Mouse (Mus musculus) CH12.LX (cell line): Measurements from ENCODE around the gene Ift81.

Experiments
- CTCF ChIP-seq, 2 experiments: IDR thresholded peaks in 1 of 2; conservative IDR thresholded peaks in 1 of 2; 2 replicates each; pipeline ENCODE4 v1.5.1; 2011 to 2012; ENCODE audit warnings: low read depth in 2 of 2, low read length in 2 of 2, improper control_type of control experiment in 1 of 2, inconsistent platforms in 1 of 2, mild to moderate bottlenecking in 1 of 2, moderate library complexity in 1 of 2
- ELF1 ChIP-seq: IDR thresholded peaks from 2 replicates; pipeline ENCODE4 v1.6.1; 2014; ENCODE audit warnings: low read depth, mild to moderate bottlenecking, inconsistent platforms, low read length, improper control_type of control experiment
- EP300 ChIP-seq: IDR thresholded peaks from 2 replicates; pipeline ENCODE4 v1.6.1; 2011; ENCODE audit warnings: low read length, improper control_type of control experiment
- GABPA ChIP-seq: IDR thresholded peaks from 2 replicates; pipeline ENCODE4 v1.6.1; 2012; ENCODE audit warnings: low read depth, low read length, improper control_type of control experiment, inconsistent platforms; ENCODE audit not compliant: insufficient replicate concordance
- MAX ChIP-seq: IDR thresholded peaks from 2 replicates; pipeline ENCODE4 v1.6.1; 2011; ENCODE audit warnings: low read length, improper control_type of control experiment
- MYC ChIP-seq: IDR thresholded peaks from 2 replicates; pipeline ENCODE4 v1.6.1; 2011; ENCODE audit warnings: low read depth, mild to moderate bottlenecking, improper control_type of control experiment, low read length
- NELFE ChIP-seq: IDR thresholded peaks from 2 replicates; pipeline ENCODE4 v1.6.1; 2011; ENCODE audit warnings: low read depth, low read length, improper control_type of control experiment
- NRF1 ChIP-seq: IDR thresholded peaks from 2 replicates; pipeline ENCODE4 v1.6.1; 2014; ENCODE audit warnings: low read depth, mild to moderate bottlenecking, inconsistent platforms, low read length, improper control_type of control experiment, moderate library complexity
- POLR2A ChIP-seq: IDR thresholded peaks from 2 replicates; pipeline ENCODE4 v1.6.1; 2011; ENCODE audit warnings: low read depth, mild to moderate bottlenecking, improper control_type of control experiment, low read length
- TBP ChIP-seq: conservative IDR thresholded peaks from 2 replicates; pipeline ENCODE4 v1.6.1; 2011; ENCODE audit warnings: low read depth, low read length, improper control_type of control experiment
- ZC3H11A ChIP-seq: IDR thresholded peaks from 2 replicates; pipeline ENCODE4 v1.6.1; 2012; ENCODE audit warnings: low read depth, mild to moderate bottlenecking, inconsistent platforms, low read length, improper control_type of control experiment
- ZKSCAN1 ChIP-seq: IDR thresholded peaks from 2 replicates; pipeline ENCODE4 v1.6.1; 2012; ENCODE audit warnings: low read depth, inconsistent platforms, low read length, improper control_type of control experiment, borderline replicate concordance
- ZMIZ1 ChIP-seq: IDR thresholded peaks from 2 replicates; pipeline ENCODE4 v1.6.1; 2012; ENCODE audit warnings: low read depth, mild to moderate bottlenecking, inconsistent platforms, low read length, improper control_type of control experiment

GRCm38 (mm10) chr5:122622526-122622925 is 8.2 kb upstream of the Ift81 start:
- TF ChIP-seq ZC3H11A (no peak), NELFE (no peak), CTCF (conservative IDR thresholded peaks at IDR 0.05 in 1 of 2, IDR thresholded peaks at IDR 0.05 in 1 of 2; ENCODE audit: low read depth in 2 of 2, low read length in 2 of 2) (no peak), MYC (no peak), EP300 (no peak), POLR2A (no peak), ELF1 (no peak), ZKSCAN1 (no peak), GABPA (no peak), ZMIZ1 (no peak), TBP (no peak), MAX (no peak), NRF1 (no peak)
